Mouse (Mus musculus) thymus, adult 2 months (tissue): Measurements from ENCODE around the gene Irak2.

Experiments used
- CTCF ChIP-seq: fragments of 200-500 bp; IDR thresholded peaks from 2 replicates; pipeline ENCODE4 v1.5.1; 2012; ENCODE audit warnings: mild to moderate bottlenecking, control low read depth, low read length, moderate library complexity, borderline replicate concordance; ENCODE audit not compliant: control insufficient read depth, poor library complexity, insufficient read depth; ENCODE audit errors: extremely low read depth
- POLR2A ChIP-seq: fragments of 200-500 bp; IDR thresholded peaks from 2 replicates; pipeline ENCODE4 v1.6.1; 2012; ENCODE audit warnings: mild to moderate bottlenecking, low read length, control low read depth, moderate library complexity; ENCODE audit not compliant: control insufficient read depth, poor library complexity, insufficient read depth; ENCODE audit errors: extremely low read depth

DNA sequence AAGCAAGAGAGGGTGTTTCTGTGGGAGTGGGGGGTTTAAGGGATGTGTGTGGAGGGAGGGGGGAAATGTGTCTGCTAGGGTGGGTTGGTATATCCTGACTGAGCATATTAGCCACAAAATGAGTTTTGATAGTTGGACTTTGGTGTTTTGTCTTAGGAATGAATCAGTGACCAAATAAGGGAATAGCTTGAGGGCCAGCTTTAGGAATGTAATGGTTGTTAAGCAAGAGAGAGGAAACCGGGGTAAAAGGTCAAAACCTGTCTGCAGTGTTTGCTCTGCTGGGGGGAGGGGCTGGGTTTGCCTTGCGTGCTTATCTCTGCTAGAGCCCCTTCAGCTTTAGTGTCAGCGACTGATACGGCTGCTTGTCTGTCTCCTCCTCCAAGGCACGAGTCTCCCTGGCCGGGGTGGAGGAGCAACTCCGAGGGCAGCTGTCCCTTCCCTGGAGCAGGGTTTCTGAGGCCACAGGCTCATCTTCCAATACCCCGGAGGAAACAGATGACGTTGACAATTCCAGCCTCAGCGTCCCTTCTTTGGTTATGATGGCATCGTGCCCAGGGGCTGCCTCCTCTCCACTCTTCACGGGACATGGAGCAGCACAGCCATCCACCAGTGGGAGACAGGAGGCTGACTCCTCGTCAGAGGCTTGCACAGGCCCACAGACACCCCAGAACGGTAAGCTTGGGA, 52.3 kb downstream of the Irak2 start:
- TF ChIP-seq POLR2A (no peak), CTCF (no peak)
